Mouse (Mus musculus) cerebellum, adult 9-11 months (tissue): ENCODE measurements around the gene Gm826.

Source experiments
- DNase-seq: peaks from one replicate; pipeline ENCODE4 v3.0.0; 2022

Gm826 gene

GRCm38 (mm10) chr2:160334111-160334661, at the start of gene Gm826:
Gene Gm826 (minus strand): TSS chr2:160334162.
- no peak for DNase-seq

GRCm38 (mm10) chr2:160383418-160383817, 49.5 kb upstream of the Gm826 start:
- no peak for DNase-seq

- DNase-seq, result no peak
Measured at GRCm38 (mm10) chr2:160378271-160378670, 44.3 kb upstream of the Gm826 start.

GRCm38 (mm10) chr2:160376236-160376635, 42.3 kb upstream of the Gm826 start:
- no peak for DNase-seq

- no peak for DNase-seq
Measured at GRCm38 (mm10) chr2:160369653-160370420, 35.9 kb upstream of the Gm826 start.

- no peak for DNase-seq
Measured at GRCm38 (mm10) chr2:160368422-160369357, 34.7 kb upstream of the Gm826 start.

- DNase-seq, result peak; percentile 25
Measured at GRCm38 (mm10) chr2:160367448-160368208, 33.7 kb upstream of the Gm826 start.

- DNase-seq, result peak; percentile 49
Measured at GRCm38 (mm10) chr2:160366980-160367338, 33.0 kb upstream of the Gm826 start, which contains the start of gene Mafb. Gene Mafb (minus strand): TSS chr2:160367065.

- DNase-seq, result no peak
Measured at GRCm38 (mm10) chr2:160366111-160366979, 32.4 kb upstream of the Gm826 start.

- DNase-seq, result no peak
Measured at GRCm38 (mm10) chr2:160365107-160365911, 31.3 kb upstream of the Gm826 start.

GRCm38 (mm10) chr2:160364666-160365065, 30.7 kb upstream of the Gm826 start:
- DNase-seq, result no peak

GRCm38 (mm10) chr2:160364128-160364650, 30.2 kb upstream of the Gm826 start:
- DNase-seq, result no peak

GRCm38 (mm10) chr2:160363201-160363600, 29.2 kb upstream of the Gm826 start:
- DNase-seq, result no peak

- DNase-seq, result no peak
Measured at GRCm38 (mm10) chr2:160361442-160362121, 27.6 kb upstream of the Gm826 start.

- DNase-seq, result no peak
Measured at GRCm38 (mm10) chr2:160360234-160360874, 26.4 kb upstream of the Gm826 start.

GRCm38 (mm10) chr2:160358896-160359295, 24.9 kb upstream of the Gm826 start:
- DNase-seq, result no peak

GRCm38 (mm10) chr2:160357442-160357841, 23.5 kb upstream of the Gm826 start:
- no peak for DNase-seq

GRCm38 (mm10) chr2:160356132-160356531, 22.2 kb upstream of the Gm826 start:
- no peak for DNase-seq

GRCm38 (mm10) chr2:160354319-160354718, 20.4 kb upstream of the Gm826 start:
- DNase-seq, result no peak
